Mouse (Mus musculus): Measurements from ENCODE around the gene Six2.

GRCm38 (mm10) chr17:85685689-85686281 is 2.3 kb downstream of the Six2 start:
- TF ChIP-seq EP300 (IDR thresholded peaks at IDR 0.05; ENCODE audit: low read depth) (no peak), CTCF (IDR thresholded peaks at IDR 0.05; ENCODE audit: low read depth) (no peak)
